Mouse (Mus musculus) testis, adult 2 months (tissue): ENCODE results near the gene Gm13090.

ENCODE experiments used
- CTCF ChIP-seq: fragments of 200-500 bp; IDR thresholded peaks from 2 replicates; pipeline ENCODE4 v1.5.1; 2012; ENCODE audit warnings: low read depth, mild to moderate bottlenecking, inconsistent platforms, low read length, moderate library complexity; ENCODE audit not compliant: control insufficient read depth, insufficient read depth, insufficient replicate concordance
- POLR2A ChIP-seq: fragments of 200-500 bp; IDR thresholded peaks from 2 replicates; pipeline ENCODE4 v1.6.1; 2012; ENCODE audit warnings: low read depth, mild to moderate bottlenecking, inconsistent platforms, low read length, moderate library complexity; ENCODE audit not compliant: control insufficient read depth

- TF ChIP-seq POLR2A (no peak), CTCF (no peak)
These were observed 38.2 kb upstream of the Gm13090 start for GRCm38 (mm10) chr4:151051162-151051561.
